Mouse (Mus musculus) heart, adult 11 months (tissue): ENCODE measurements at regions not wholly inside any gene's neighbourhood (a gene's known extent, or its start where the extent isn't known, plus 50 kb on each side); places are given as distances from the start of the nearest gene placed in this dataset.

Experiments
- DNase-seq: peaks from one replicate; pipeline ENCODE4 v3.0.0; 2022

DNA sequence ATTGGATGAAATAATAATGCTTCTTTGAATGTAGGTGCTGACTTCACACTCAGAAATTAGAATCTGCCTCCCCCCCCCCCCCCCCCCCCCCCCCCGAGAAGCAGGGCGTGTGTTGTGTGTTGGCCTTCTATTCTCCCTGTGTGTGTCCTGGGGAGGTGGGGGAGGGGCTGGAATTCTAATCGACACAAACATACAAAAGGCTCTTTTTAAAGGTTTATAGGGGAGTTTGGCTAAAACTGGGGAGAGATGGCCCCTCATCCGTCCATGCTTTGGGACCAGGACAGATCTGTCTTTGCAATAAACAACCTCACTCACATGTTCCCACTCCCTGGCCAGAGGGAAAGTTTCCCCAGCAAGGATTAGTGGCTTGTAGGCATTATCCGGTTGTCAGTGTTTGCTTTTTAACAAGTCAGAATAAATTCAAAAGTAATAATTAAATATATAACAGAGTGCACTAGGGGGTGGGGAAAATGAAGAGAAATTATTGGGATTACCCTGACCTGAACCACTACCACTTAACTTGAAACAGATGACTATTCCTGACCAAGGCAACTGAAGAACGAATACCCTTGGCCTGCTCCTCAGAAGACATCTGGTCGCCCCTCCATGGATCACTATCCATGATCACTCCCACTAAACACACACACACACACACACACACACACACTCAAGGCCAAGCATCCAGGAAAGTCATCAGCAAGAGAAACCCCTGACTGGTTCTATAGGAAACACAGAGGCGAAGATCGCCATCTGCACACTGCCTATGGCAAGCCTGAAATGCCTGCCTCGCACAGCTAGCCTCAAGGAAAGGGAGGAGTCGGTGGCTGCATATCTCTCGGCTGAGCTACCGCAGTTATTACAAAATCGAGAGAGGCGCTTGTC is 223.5 kb upstream of the Rgma start:
- DNase-seq: peak; percentile 53

DNA sequence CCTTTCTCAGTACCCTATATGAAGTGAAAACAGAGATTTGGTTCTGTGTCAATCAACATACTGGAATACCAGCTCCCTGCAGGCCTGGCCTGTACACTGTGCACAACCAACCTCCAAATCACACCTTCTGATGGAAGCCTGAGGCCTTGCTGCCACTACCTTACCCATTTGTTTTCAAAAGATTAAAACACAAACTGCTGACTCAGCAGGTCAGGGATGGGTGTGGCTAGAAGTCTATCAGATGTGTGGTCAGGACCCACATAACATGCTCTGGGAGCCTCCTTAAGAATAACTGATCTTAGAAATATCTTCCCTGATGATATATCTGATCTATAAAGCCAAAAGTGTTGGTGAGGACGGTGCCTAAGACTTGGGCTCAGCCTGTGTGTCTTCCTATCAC is 221.6 kb upstream of the Rgma start:
- peak; percentile 66 for DNase-seq

- DNase-seq: no peak
Observed at GRCm38 (mm10) chr7:73158833-73159232, 216.5 kb upstream of the Rgma start.

DNA sequence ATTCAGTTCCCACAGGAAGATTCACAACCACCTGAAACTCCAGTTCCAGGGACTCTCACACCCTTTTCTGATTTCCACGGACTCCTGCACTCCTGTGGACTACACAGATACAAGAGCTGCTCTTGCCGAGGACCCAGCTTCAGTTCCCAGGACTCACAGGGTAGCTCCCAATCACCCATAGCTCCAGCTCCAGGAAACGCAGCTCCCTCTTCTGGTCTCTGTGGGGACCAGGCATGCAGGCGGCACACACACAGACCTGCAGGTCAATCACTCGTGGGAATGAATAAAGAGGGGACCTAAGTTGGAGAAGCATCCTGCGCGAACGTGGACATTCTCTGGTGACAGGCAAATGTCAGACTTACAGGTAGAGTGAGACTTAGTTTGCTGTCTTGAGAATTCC is 214.3 kb upstream of the Rgma start:
- DNase-seq: peak; percentile 80

GRCm38 (mm10) chr7:73163687-73164086 is 211.6 kb upstream of the Rgma start:
- DNase-seq: peak; percentile 37

DNA sequence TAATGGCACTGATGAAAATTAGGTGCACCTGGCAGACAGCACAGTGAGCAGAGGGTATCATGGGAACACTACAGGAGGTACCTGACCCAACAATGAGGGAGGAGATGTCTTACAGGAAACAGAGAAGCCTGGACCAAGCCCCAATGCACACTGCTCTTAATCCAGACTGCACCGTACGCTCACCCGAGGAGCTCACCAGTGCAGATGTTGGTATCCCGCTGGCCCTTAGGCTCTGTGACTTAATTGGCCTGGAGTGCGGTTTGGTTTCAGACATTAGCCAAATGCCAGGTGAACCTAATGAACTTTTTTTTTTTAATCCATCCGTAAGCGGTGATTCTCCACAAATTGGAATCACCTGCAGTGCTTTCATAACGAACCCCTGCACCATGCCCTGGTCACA is 209.8 kb upstream of the Rgma start:
- peak; percentile 55 for DNase-seq

- peak; percentile 80 for DNase-seq
Observed at GRCm38 (mm10) chr7:73169416-73169815, 205.9 kb upstream of the Rgma start.

DNA sequence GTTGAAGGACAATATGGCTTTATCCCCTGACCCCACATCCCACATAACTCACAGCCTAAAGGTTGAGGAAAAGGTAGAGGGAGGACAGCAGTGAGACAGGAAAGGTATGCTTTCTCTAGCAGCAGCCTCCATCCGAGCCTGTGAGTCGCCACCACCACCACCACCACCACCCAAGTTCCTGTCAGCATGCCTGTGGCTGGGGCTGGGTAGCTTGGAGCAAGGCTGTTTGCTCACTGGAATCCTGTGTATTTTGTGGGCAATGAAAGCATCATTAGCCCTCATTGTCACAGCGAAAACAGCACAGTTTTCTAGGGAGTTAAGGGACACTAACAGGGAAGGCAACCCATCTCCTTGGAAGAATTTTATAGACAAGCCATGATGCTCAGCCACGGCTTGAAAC is 202.7 kb upstream of the Rgma start:
- no peak for DNase-seq

- DNase-seq: peak; percentile 98
Observed at GRCm38 (mm10) chr7:73183761-73184160, 191.5 kb upstream of the Rgma start.

GRCm38 (mm10) chr7:73184208-73185070 is 190.9 kb upstream of the Rgma start:
- DNase-seq: peak; percentile 75

- DNase-seq: peak; percentile 74
Observed at GRCm38 (mm10) chr7:73185071-73185531, 190.2 kb upstream of the Rgma start.

DNA sequence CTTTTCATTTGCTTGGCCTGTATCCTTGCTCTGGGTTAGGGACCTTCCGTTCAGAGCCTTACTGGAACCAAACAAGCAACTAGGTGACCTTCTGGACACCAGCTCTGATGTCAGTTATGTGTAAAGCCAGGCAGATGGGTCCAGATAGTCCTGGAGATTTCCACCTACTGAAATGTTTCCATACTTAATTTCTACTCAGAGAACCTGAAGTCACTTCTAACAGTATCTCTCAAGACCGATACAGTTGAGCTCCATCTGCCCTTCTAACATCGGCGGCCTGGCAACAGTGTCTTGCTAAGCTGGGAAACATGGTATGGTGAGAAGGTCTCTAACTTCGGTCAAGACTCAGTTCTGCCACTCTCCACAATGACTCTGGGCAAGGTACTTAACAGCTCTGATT is 189.7 kb upstream of the Rgma start:
- no peak for DNase-seq

GRCm38 (mm10) chr7:73186501-73186900 is 188.8 kb upstream of the Rgma start:
- peak; percentile 99 for DNase-seq

- peak; percentile 64 for DNase-seq
Observed at GRCm38 (mm10) chr7:73191388-73192278, 183.7 kb upstream of the Rgma start.

DNA sequence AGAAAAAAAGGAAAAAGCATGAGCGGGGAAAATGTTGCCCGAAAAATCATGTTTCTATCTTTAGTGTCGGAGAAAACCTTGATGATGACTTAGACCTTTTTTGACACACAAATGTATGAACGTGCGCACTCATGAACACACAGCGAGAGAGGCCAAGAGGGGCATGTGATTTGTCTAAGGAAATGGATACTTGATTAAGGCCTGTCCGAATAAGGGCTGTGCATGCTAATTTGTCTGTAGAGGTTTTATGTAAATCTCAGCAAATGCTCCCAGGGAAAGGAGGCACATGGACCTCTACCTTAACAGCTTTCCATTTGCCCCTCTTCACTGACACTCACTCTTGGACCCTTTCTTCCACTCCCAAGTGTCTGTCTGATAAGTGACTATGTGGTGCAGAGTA is 182.5 kb upstream of the Rgma start:
- DNase-seq: peak; percentile 39

DNA sequence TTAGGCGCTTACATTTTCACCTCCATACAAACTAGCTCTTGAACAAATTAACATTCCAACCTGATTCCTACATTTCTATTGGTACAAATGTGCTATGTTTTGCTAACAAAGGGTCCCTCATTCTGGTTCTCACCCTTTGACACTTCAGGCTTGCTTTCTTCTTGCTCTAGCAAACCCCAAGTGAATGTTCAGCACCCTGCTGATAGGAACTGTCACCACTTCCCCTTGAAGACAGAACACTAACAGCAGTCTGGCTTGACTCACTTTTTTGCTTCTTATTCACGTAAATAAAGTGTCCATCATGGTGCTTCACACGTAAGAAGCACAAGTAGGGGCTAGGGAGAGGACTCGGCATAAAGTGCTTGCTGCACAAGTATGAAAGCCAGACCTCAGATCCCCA is 180.0 kb upstream of the Rgma start:
- peak; percentile 52 for DNase-seq

DNA sequence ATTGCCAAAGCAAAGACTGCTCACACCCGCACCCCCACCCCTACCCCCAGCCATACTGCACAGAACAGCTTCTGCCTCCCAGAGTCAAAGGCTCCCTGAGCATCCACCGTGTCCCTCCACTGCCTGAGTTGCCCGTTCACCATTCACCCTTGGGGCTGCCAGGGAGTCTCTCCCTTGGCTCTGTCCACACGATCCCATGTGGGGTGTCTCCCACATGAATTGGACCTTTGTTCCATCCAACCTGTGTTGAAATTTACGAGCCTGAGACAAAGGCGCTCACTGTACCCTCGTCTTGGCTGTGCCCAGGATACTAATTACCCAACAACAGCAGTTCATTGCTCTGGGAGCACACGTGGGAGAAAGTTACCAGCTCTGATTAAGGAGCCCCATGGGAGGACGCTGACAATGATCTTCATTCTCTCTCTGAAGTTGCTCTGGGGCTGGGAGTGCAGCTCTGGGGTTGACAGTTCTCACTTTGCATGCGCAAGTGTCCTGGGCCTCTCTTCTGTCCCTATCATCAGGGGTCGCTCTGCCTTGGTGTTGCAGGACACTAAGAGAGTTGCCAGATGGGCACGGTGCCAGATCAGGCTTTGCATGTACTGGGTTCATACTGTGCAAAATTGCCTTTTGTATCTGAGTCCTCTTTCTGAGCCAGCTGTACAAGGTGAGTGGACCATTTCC is 178.3 kb upstream of the Rgma start:
- DNase-seq: no peak

GRCm38 (mm10) chr7:73198069-73198468 is 177.2 kb upstream of the Rgma start:
- DNase-seq: peak; percentile 84

DNA sequence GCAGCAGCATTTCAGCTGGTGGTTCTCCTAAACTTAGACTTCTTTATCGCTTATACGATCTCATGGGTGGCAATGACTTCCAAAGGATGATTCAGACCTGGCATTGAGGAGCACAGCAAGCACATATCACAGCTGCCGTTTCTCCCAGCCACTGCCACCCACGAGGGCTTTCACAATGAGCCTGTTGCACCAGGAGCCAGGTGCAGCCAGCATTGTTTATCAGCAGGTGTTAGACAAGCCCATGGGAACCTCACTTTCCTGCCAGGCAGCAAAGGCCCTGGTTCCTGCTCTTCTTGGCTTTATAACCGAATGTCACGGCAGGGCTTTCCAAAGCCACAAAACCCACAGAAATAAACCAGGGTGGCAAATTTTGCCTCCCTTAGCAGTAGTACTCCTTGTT is 175.3 kb upstream of the Rgma start:
- peak; percentile 70 for DNase-seq

DNA sequence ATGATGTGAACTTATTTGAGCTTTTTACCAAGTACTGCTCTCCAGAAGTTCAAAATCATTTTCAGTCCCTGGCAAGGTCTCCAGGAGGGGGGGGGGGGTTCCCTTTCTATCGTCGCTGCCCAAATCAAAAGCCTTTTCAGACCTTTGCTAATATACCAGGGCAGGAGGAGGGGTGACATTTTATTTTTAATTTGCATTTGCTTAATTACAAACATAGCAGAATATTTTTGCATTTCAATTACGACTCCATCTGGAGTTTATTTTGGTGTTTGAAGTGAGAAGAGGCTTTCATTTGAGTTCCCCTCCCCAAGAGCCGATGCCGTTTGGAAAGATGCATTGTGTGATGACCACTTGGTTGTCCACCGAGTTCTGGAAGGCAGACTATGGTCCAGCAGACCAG is 174.0 kb upstream of the Rgma start:
- no peak for DNase-seq

GRCm38 (mm10) chr7:73206922-73207811 is 168.1 kb upstream of the Rgma start:
- no peak for DNase-seq
